Mouse (Mus musculus) cortical plate, adult 2 months (tissue): ENCODE results near the gene Tdgf1. TPM values are rescaled to one million over a fixed set of nuclear protein-coding genes. Genes with fewer than 3 reads are reported as not detected.

ENCODE experiments used
- H3K27ac ChIP-seq: fragments of 200-500 bp; 2 replicates; pipeline ENCODE4 v1.5.1; 2012; ENCODE audit warnings: low read length, control low read depth, inconsistent platforms; ENCODE audit not compliant: insufficient read depth
- H3K4me1 ChIP-seq: fragments of 200-500 bp; 2 replicates; pipeline ENCODE4 v1.6.1; 2011; ENCODE audit warnings: low read length; ENCODE audit not compliant: control insufficient read depth, insufficient read depth
- H3K4me3 ChIP-seq: fragments of 200-500 bp; 2 replicates; pipeline ENCODE4 v1.5.1; 2011; ENCODE audit warnings: mild to moderate bottlenecking, low read length, control low read depth; ENCODE audit not compliant: insufficient read depth
- CTCF ChIP-seq: fragments of 200-500 bp; IDR thresholded peaks from 2 replicates; pipeline ENCODE4 v1.5.1; 2011; ENCODE audit warnings: mild to moderate bottlenecking, control low read depth, low read length; ENCODE audit not compliant: insufficient read depth; ENCODE audit errors: extremely low read depth
- POLR2A ChIP-seq: fragments of 200-500 bp; IDR thresholded peaks from 2 replicates; pipeline ENCODE4 v1.6.1; 2011; ENCODE audit warnings: mild to moderate bottlenecking, low read length, control low read depth; ENCODE audit not compliant: insufficient read depth; ENCODE audit errors: extremely low read depth
- polyA plus RNA-seq: library from polyadenylated mRNA; depleted of rRNA; stranded (reverse); fragments of >200 nt; gene quantifications from 2 replicates; pipeline ENCODE4 v1.2.3, GENCODE M21; 2012; rRNA removed

Gene Tdgf1
- polyA plus RNA-seq: 1.1 and 1.3 TPM in 2 replicates

- no peaks in the 10 kb centered on the region for H3K4me1 ChIP-seq
- TF ChIP-seq CTCF (no peak), POLR2A (no peak)
- H3K4me3 ChIP-seq: no peak within 1 kb of the TSS
- H3K27ac ChIP-seq: no peak within 1 kb of the TSS
Observed at GRCm38 (mm10) chr9:110945926-110946325, at the start of gene Tdgf1. Gene Tdgf1, minus strand, starts transcription at chr9:110946158.

- TF ChIP-seq CTCF: no peak
- TF ChIP-seq POLR2A: peak; percentile 71
- H3K27ac ChIP-seq: no peak overlapping the region
Observed at GRCm38 (mm10) chr9:110994716-110995172, 48.8 kb upstream of the Tdgf1 start.

GRCm38 (mm10) chr9:110993281-110993709, 47.3 kb upstream of the Tdgf1 start:
- TF ChIP-seq POLR2A (no peak), CTCF (no peak)
- H3K4me3 ChIP-seq: no peak overlapping the region

More at GRCm38 (mm10) chr9:110994716-110995172, 48.8 kb upstream of the Tdgf1 start:
- H3K4me3 ChIP-seq: peak overlapping the region; percentile 31
- H3K4me1 ChIP-seq: no peaks in the 10 kb centered on the region

GRCm38 (mm10) chr9:110990204-110990603, 44.2 kb upstream of the Tdgf1 start, which contains the start of gene Rtp3:
Gene Rtp3, minus strand, starts transcription at chr9:110990583.
- TF ChIP-seq CTCF (no peak), POLR2A (no peak)
- H3K4me1 ChIP-seq: no peaks in the 10 kb centered on the region
- no peak within 1 kb of the TSS for H3K4me3 ChIP-seq
- H3K27ac ChIP-seq: no peak within 1 kb of the TSS

More at GRCm38 (mm10) chr9:110993281-110993709, 47.3 kb upstream of the Tdgf1 start:
- Histone ChIP-seq H3K27ac (no peak overlapping the region), H3K4me1 (no peaks in the 10 kb centered on the region)

GRCm38 (mm10) chr9:110989543-110989942, 43.6 kb upstream of the Tdgf1 start:
- H3K4me3 ChIP-seq: no peak overlapping the region
- no peak overlapping the region for H3K27ac ChIP-seq
- H3K4me1 ChIP-seq: no peaks in the 10 kb centered on the region
- TF ChIP-seq POLR2A (no peak), CTCF (no peak)

GRCm38 (mm10) chr9:110989141-110989540, 43.2 kb upstream of the Tdgf1 start:
- Histone ChIP-seq H3K27ac (no peak overlapping the region), H3K4me1 (no peaks in the 10 kb centered on the region), H3K4me3 (no peak overlapping the region)
- TF ChIP-seq CTCF (no peak), POLR2A (no peak)

GRCm38 (mm10) chr9:110988078-110988477, 42.1 kb upstream of the Tdgf1 start:
- Histone ChIP-seq H3K4me1 (no peaks in the 10 kb centered on the region), H3K27ac (no peak overlapping the region), H3K4me3 (no peak overlapping the region)
- TF ChIP-seq POLR2A (no peak), CTCF (no peak)

GRCm38 (mm10) chr9:110987331-110987730, 41.4 kb upstream of the Tdgf1 start:
- Histone ChIP-seq H3K4me3 (no peak overlapping the region), H3K27ac (no peak overlapping the region), H3K4me1 (0 out of 2 replicates have a peak, but pooled peaks cover 2% of the 10 kb centered on the region)
- TF ChIP-seq POLR2A (no peak), CTCF (no peak)

- H3K4me1 ChIP-seq: 0 out of 2 replicates have a peak, but pooled peaks cover 2% of the 10 kb centered on the region
- no peak overlapping the region for H3K4me3 ChIP-seq
- TF ChIP-seq POLR2A (no peak), CTCF (no peak)
- H3K27ac ChIP-seq: no peak overlapping the region
Observed at GRCm38 (mm10) chr9:110985951-110986350, 40.0 kb upstream of the Tdgf1 start.

- Histone ChIP-seq H3K4me3 (no peak overlapping the region), H3K4me1 (0 out of 2 replicates have a peak, but pooled peaks cover 2% of the 10 kb centered on the region), H3K27ac (no peak overlapping the region)
- TF ChIP-seq POLR2A (no peak), CTCF (no peak)
Observed at GRCm38 (mm10) chr9:110985541-110985940, 39.6 kb upstream of the Tdgf1 start.

- H3K4me1 ChIP-seq: 0 out of 2 replicates have a peak, but pooled peaks cover 2% of the 10 kb centered on the region
- H3K4me3 ChIP-seq: no peak overlapping the region
- no peak overlapping the region for H3K27ac ChIP-seq
- no peak for TF ChIP-seq POLR2A
- TF ChIP-seq CTCF: no peak
Observed at GRCm38 (mm10) chr9:110984096-110984495, 38.1 kb upstream of the Tdgf1 start.
